Mouse (Mus musculus): ENCODE results near the gene Tbp.
A peak's percentile ranks its signal among the peaks of the same experiment; 100 is the strongest.
"Not testable (repeated sequence)": the region's sequence is repeated elsewhere in the genome, so short reads cannot be mapped to it uniquely, and the experiment has no call there.

Tbp gene

GRCm38 (mm10) chr17:15540309-15540708, 40.6 kb downstream of the Tbp start:
- DNase-seq, result no peak

- DNase-seq, result not testable (repeated sequence)
These were observed 44.2 kb downstream of the Tbp start for GRCm38 (mm10) chr17:15543868-15544267.

GRCm38 (mm10) chr17:15546440-15546839, 46.8 kb downstream of the Tbp start:
- DNase-seq, result no peak

- DNase-seq, result peak; percentile 12
These were observed 50.0 kb downstream of the Tbp start for GRCm38 (mm10) chr17:15549713-15550112.

- DNase-seq, result no peak
These were observed 60.3 kb downstream of the Tbp start for GRCm38 (mm10) chr17:15559946-15560345.

DNA sequence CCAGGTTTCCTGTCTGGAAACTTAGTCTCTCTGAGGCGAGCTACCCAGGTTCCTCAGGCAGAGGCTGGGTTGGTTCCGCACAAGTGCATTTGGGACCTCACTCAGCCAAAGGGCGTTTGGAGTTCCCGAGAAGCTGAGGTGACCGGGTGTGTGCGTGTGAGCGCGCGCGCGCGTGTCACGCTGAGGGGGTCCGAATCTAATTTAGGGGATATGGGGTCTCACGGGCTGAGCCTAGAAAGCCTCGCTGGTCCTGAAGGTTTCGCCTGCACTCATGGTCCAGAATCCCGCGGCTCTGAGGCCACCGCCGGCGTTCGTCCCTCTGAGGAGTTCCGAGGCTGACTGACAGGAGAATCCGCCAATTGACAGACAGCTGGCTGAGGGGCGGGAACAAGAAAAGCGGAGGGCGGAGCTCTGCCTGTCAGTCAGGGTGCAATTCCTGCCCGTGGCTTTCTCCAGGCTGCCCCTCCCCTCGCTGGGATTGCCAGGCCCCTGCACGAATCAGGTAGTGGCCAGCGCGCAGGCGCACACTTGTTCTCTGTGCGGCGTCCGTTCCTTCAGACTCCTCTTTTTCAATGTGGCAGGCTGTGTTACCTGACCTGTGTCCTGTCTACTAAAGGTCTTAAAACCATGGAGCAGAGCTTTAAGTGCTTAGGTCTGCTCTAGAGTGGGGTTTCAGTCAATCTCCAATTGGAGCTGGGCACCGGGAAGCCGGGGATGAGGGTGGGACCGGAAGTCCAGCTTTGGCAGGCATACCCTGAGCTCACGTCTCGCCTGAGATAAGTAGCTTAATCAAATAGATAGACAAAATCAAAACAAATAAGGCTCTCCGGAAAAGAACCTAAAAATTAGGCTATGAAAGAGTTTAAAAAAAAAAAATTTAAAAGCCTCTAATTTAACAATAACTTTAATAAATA, 64.6 kb downstream of the Tbp start, which contains the start of gene Prdm9:
Prdm9 (minus strand) TSS at position 341 of the 914 bp plus-strand sequence.
- peak; percentile 99 for DNase-seq

DNA sequence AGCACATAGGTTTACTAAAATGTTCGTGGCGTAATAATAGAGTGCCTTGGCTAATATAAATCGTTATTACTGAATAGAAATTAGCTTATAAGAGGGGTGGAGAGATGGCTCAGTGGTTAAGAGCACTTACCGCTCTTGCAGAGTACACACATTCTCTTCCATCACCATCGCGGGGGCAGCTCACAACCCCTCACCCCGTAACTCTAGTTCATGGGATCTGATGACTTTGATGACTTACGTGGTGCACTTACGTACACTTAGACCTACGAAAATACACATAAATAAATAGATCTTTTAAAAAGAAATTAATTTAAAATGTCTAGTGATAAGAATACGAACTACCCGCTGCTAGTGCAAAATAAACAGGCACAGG, 65.2 kb downstream of the Tbp start:
- DNase-seq, result no peak

DNA sequence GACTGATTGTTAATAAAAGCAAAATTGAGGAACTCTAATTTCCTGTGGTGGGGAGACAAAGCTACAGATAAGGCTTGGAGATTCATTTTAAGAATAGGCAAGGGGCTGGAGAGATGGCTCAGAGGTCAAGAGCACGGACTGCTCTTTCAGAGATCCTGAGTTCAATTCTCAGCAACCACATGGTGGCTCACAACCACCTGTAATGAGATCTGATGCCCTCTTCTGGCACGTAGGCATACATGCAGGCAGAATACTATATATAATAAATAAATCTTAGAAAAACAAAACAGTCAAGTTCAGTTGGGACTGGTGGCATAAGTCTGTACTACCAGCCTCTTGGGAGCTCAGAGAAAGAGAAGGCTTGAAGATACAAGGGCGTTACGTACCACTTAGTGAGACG, 67.2 kb downstream of the Tbp start:
- DNase-seq, result no peak

- DNase-seq, result no peak
These were observed 75.4 kb downstream of the Tbp start for GRCm38 (mm10) chr17:15575056-15575455.

- peak; percentile 55 for DNase-seq
These were observed 77.6 kb downstream of the Tbp start for GRCm38 (mm10) chr17:15577291-15577694.

All from retina, postnatal 1 day (tissue).